Mouse (Mus musculus) forebrain, embryonic 16.5 days (tissue): Measurements from ENCODE around the gene Akap2. TPM values are rescaled to one million over a fixed set of nuclear protein-coding genes. Genes with fewer than 3 reads are reported as not detected.

ENCODE experiments used
- ATAC-seq: fragments of 200-750 bp; cut with Nextera tagmentation; 2 replicates; pipeline ENCODE4 v1.8.0; 2017; ENCODE audit warnings: mild to moderate bottlenecking, moderate library complexity
- H3K27ac ChIP-seq: fragments of 300-500 bp; sonication (generic); 2 replicates; pipeline ENCODE4 v1.5.1; 2014; ENCODE audit warnings: low read length, control low read depth
- H3K27me3 ChIP-seq: fragments of 300-500 bp; sonication (generic); replicated peaks from 2 replicates; pipeline ENCODE4 v1.6.1; 2014; ENCODE audit warnings: low read length; ENCODE audit not compliant: control insufficient read depth, insufficient read depth
- H3K36me3 ChIP-seq: fragments of 300-500 bp; sonication (generic); 2 replicates; pipeline ENCODE4 v1.6.1; 2014; ENCODE audit not compliant: control insufficient read depth, insufficient read depth
- H3K4me1 ChIP-seq: fragments of 300-500 bp; sonication (generic); replicated peaks from 2 replicates; pipeline ENCODE4 v1.6.1; 2014; ENCODE audit warnings: low read length; ENCODE audit not compliant: control insufficient read depth, insufficient read depth
- H3K4me2 ChIP-seq: fragments of 300-500 bp; sonication (generic); 2 replicates; pipeline ENCODE4 v1.6.1; 2014; ENCODE audit warnings: mild to moderate bottlenecking, low read length, control low read depth
- H3K4me3 ChIP-seq: fragments of 300-500 bp; sonication (generic); replicated peaks from 2 replicates; pipeline ENCODE4 v1.5.1; 2014; ENCODE audit warnings: mild to moderate bottlenecking, low read length, control low read depth
- H3K9ac ChIP-seq: fragments of 300-500 bp; sonication (generic); replicated peaks from 2 replicates; pipeline ENCODE4 v1.6.1; 2014; ENCODE audit warnings: low read depth, low read length, control low read depth
- H3K9me3 ChIP-seq: fragments of 300-500 bp; sonication (generic); 2 replicates; pipeline ENCODE4 v1.6.1; 2016; ENCODE audit warnings: low read length; ENCODE audit not compliant: control insufficient read depth
- WGBS: fragments of 180-500 bp; shearing (Covaris S2); extraction: QIAGEN DNeasy Blood & Tissue Kit; methylation state at CpG from one replicate; pipeline ENCODE4 v1.1.7; 2014; 5-methylcytosine and 5-hydroxymethylcytosine counted together
- polyA plus RNA-seq: library from polyadenylated mRNA; unstranded; fragments of >200 nt; fragmentation: Nextera tagmentation; extraction: Ambion mirVana; gene quantifications from 2 replicates; pipeline ENCODE4 v1.2.1, GENCODE M21; 2015

The Akap2 gene
- polyA plus RNA-seq, 1 experiment from 2014 or later = 7.7 TPM

GRCm38 (mm10) chr4:57780403-57780802 lies 62.9 kb downstream of the Akap2 start:
- Histone ChIP-seq H3K4me3 (no peak overlapping the region), H3K4me2 (no peak overlapping the region), H3K27me3 (0 out of 2 replicates have a peak, but pooled peaks cover 4% of the 10 kb centered on the region), H3K36me3 (no peaks in the 10 kb centered on the region), H3K4me1 (peaks cover 20% of the 10 kb centered on the region), H3K27ac (no peak overlapping the region), H3K9me3 (no peaks in the 10 kb centered on the region), H3K9ac (no peak overlapping the region)
- ATAC-seq = no peak
- 24% methylated on average over 4 of the region's 4 CpGs for WGBS

DNA sequence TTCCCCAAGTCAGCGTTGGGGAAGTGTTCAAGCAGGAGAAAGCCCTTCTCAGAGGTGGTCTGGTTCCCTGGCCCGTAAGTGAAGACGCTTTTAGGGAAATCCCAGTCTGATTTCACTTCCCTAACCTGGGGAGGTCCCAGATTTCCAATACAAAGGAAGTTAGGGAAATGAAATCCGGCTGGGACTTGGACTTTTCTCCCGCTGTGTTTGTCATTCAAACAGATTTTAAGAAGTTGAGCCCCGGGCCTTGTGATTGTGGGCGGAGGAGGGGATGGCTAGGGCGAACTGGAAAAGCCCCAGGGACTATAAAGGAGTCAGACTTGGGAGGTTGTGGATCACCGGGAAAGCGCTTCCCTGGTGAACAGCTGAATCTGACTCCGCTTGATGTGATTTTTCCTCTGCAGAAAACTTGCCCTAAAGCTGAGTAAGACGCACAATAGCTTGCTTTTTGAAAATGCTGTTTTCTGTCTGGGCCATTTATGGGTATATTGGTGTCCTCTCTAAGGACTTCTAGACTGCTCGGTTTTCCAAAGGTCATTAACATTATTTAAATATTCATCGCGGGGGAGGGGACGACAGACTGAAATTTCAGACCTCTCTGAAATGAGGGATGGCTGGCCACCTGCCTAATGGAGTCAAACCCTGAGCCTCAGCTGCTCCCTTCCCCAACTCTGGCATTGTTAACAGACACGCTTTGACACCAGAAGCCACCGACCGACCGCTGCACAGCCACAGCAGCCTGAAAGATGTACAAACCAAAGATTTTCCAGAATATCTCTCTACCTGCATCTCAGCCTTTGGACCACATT lies 63.6 kb downstream of the Akap2 start:
- Histone ChIP-seq H3K4me3 (no peak overlapping the region), H3K27ac (no peak overlapping the region), H3K4me1 (peaks cover 20% of the 10 kb centered on the region), H3K9ac (no peak overlapping the region), H3K36me3 (no peaks in the 10 kb centered on the region), H3K9me3 (no peaks in the 10 kb centered on the region), H3K27me3 (0 out of 2 replicates have a peak, but pooled peaks cover 4% of the 10 kb centered on the region), H3K4me2 (0 out of 2 replicates have a peak overlapping the region, but pooled peaks have one; percentile 6)
- ATAC-seq = peak; percentile 14; the same call in 1 of the 2 replicates
- 5% methylated on average over 20 of the region's 20 CpGs for WGBS

DNA sequence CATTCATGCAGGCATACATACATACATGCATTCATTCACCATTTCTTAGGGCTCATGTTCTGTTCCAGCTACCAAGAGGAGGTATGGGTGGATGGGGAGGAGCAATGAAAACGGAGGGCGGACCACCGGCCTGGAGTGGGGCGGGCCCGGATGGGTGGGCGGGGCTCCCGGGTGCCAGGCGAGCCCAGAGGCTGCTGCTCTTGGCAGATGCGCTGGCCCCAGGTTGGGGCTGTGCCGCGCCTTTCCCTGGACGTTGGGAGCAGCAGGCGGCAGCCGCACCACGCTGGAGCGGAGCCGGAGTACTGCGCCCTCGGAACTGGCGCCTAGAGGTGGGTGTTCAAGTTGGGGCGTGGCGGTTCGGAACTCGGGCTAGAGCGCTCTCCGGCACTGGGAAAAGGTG lies 64.5 kb downstream of the Akap2 start:
- WGBS = under 1% methylated on average over 26 of the region's 26 CpGs
- Histone ChIP-seq H3K4me3 (peak overlapping the region; percentile 51), H3K27me3 (0 out of 2 replicates have a peak, but pooled peaks cover 4% of the 10 kb centered on the region), H3K4me2 (peak overlapping the region; percentile 70), H3K9me3 (no peaks in the 10 kb centered on the region), H3K4me1 (peaks cover 20% of the 10 kb centered on the region), H3K27ac (no peak overlapping the region), H3K36me3 (no peaks in the 10 kb centered on the region), H3K9ac (peak overlapping the region; percentile 42)
- ATAC-seq = peak; percentile 87

GRCm38 (mm10) chr4:57782549-57783390 lies 65.3 kb downstream of the Akap2 start:
- peak overlapping the region; percentile 70 for H3K4me2 ChIP-seq
- H3K27ac ChIP-seq = no peak overlapping the region
- no peaks in the 10 kb centered on the region for H3K36me3 ChIP-seq
- peak overlapping the region; percentile 46 for H3K9ac ChIP-seq
- H3K4me1 ChIP-seq = peaks cover 20% of the 10 kb centered on the region
- no peaks in the 10 kb centered on the region for H3K9me3 ChIP-seq
- H3K27me3 ChIP-seq = 0 out of 2 replicates have a peak, but pooled peaks cover 4% of the 10 kb centered on the region
- peak; percentile 27 for ATAC-seq
- peak overlapping the region; percentile 51 for H3K4me3 ChIP-seq
- WGBS = 3% methylated on average over 32 of the region's 33 CpGs

GRCm38 (mm10) chr4:57783391-57783770 lies 65.9 kb downstream of the Akap2 start:
- peak overlapping the region; percentile 70 for H3K4me2 ChIP-seq
- no peak for ATAC-seq
- no peak overlapping the region for H3K27ac ChIP-seq
- H3K4me1 ChIP-seq = peaks cover 20% of the 10 kb centered on the region
- peak overlapping the region; percentile 51 for H3K4me3 ChIP-seq
- WGBS = 40% methylated on average over 9 of the region's 9 CpGs
- H3K9ac ChIP-seq = no peak overlapping the region
- 0 out of 2 replicates have a peak, but pooled peaks cover 4% of the 10 kb centered on the region for H3K27me3 ChIP-seq
- H3K36me3 ChIP-seq = no peaks in the 10 kb centered on the region
- no peaks in the 10 kb centered on the region for H3K9me3 ChIP-seq

DNA sequence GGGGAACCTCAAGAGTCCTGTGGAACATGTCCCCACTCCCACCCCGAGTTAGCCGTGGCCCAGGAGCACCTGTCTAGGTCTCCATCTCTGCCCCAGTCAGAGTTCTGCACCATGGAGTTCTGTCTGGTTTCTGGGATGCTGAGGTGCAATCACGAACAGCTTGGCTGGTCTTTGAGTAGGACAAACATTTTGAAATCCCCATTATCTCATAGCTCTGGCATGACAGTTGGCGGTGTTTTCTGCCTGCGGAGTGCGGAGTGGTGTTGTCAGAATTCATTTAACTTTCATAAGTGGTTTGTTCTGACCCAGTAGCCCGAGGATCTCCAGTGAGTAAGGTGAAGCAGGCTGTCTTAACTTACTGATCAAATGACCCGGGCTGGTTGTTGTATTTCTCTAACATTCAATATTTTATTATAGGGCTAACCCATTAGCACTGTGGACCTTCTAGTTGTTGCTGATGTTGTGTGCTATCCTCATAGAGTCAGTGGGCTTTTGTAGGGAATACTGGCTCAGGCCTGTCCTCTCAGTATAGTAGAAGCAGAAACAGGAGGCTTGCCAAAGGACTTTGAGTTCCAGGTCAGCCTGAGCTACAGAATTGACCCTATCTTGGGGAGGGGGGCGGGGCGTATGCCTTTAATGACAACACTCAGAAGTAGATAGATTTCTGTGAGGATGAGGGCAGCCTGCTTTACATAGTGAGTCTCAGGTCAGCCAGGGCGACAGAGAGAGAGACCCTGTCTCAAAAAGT lies 66.6 kb downstream of the Akap2 start:
- no peak overlapping the region for H3K4me3 ChIP-seq
- H3K27ac ChIP-seq = no peak overlapping the region
- H3K9ac ChIP-seq = no peak overlapping the region
- no peaks in the 10 kb centered on the region for H3K9me3 ChIP-seq
- ATAC-seq = no peak
- WGBS = 69% methylated on average over 11 of the region's 11 CpGs
- no peak overlapping the region for H3K4me2 ChIP-seq
- H3K36me3 ChIP-seq = no peaks in the 10 kb centered on the region
- H3K27me3 ChIP-seq = 0 out of 2 replicates have a peak, but pooled peaks cover 4% of the 10 kb centered on the region
- H3K4me1 ChIP-seq = peaks cover 20% of the 10 kb centered on the region

DNA sequence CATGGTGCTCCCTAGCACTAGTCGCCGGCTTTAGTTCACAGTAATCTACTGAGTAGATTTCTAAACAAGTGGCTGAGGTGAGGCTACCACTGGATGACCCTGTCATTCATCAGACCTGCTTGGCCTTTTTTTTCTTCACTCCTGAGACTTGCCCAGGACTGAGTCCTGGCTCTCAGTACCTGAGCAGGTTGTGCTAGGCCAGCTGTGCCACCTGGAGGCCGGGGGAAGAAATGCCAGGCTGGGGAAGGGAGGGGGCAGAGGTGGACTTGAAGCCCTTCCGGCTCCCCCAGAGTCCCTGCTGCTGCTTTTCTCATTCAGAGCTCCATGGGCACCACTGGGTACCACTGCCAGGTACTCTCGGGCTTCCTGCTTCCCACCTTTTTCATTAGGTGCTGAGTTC lies 71.3 kb downstream of the Akap2 start:
- Histone ChIP-seq H3K9ac (no peak overlapping the region), H3K27me3 (no peaks in the 10 kb centered on the region), H3K4me2 (no peak overlapping the region), H3K4me1 (peaks cover 3% of the 10 kb centered on the region), H3K4me3 (no peak overlapping the region), H3K36me3 (no peaks in the 10 kb centered on the region), H3K27ac (no peak overlapping the region), H3K9me3 (no peaks in the 10 kb centered on the region)
- 57% methylated on average over 5 of the region's 5 CpGs for WGBS
- no peak for ATAC-seq

- no peak overlapping the region for H3K27ac ChIP-seq
- H3K4me1 ChIP-seq = no peaks in the 10 kb centered on the region
- H3K4me2 ChIP-seq = no peak overlapping the region
- H3K4me3 ChIP-seq = no peak overlapping the region
- no peak for ATAC-seq
- no peaks in the 10 kb centered on the region for H3K9me3 ChIP-seq
- no peaks in the 10 kb centered on the region for H3K36me3 ChIP-seq
- no peaks in the 10 kb centered on the region for H3K27me3 ChIP-seq
- no peak overlapping the region for H3K9ac ChIP-seq
Measured at GRCm38 (mm10) chr4:57789118-57789517, 71.7 kb downstream of the Akap2 start.

DNA sequence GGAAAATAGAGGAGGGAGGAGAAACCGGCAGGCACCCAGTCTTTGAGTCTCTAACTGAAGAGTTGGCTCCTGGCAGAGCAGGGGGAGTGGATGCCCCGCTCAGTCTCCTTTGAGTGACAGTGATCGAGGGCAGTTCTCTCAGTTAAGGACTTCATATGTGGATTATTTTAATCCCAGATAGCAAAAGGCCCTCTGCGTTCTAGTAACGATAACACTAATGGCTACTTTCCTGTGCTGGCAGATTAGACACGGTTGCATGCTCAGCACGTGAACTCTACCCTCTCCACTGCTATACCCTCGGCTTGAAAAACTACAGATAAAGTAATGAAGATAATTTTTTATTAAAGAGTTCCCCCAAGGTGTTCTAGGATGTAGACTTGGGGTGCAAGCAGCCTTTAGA lies 76.5 kb downstream of the Akap2 start:
- Histone ChIP-seq H3K4me1 (no peaks in the 10 kb centered on the region), H3K27me3 (no peaks in the 10 kb centered on the region), H3K4me3 (no peak overlapping the region), H3K9me3 (no peaks in the 10 kb centered on the region), H3K9ac (no peak overlapping the region), H3K27ac (no peak overlapping the region), H3K36me3 (no peaks in the 10 kb centered on the region), H3K4me2 (no peak overlapping the region)
- ATAC-seq = no peak
- WGBS = 66% methylated on average over 8 of the region's 8 CpGs
